In the genomic region with DNA sequence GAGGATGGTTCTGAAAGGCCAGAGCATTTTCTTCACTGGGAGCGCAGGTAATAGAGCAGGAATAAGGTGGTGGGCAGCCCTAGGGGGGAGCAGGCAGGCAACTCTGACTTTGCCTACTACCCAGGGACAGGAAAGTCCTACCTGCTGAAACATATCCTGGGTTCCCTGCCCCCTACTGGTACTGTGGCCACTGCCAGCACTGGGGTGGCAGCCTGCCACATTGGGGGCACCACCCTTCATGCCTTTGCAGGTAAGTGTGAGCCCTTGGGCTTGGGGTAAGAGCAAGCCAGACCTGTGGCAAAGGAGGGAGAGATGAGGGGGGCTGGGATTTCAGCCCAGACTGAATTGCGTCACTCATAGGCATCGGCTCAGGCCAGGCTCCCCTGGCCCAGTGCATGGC, we compare ENCODE assay signal across 1 mouse cellular context.
TF ChIP-seq lines count a peak whose summit lies in the region.

No protein-coding gene starts in this region.

TF ChIP-seq in MEL, 35 proteins besides CTCF, POLR2A, EP300 and RAD21 (continued from another document):
- TF ChIP-seq HCFC1 (IDR thresholded peaks at IDR 0.05; ENCODE audit: low read depth, low read length) = no peak
- no peak for TF ChIP-seq USF1 (IDR thresholded peaks at IDR 0.05; ENCODE audit: low read depth, low read length)
